Mouse (Mus musculus) forebrain, postnatal 0 days (tissue): ENCODE measurements around the gene Col6a4. TPM values are rescaled to one million over a fixed set of nuclear protein-coding genes. Genes with fewer than 3 reads are reported as not detected.

Experiments used
- ATAC-seq: fragments of 200-750 bp; cut with Nextera tagmentation; 2 replicates; pipeline ENCODE4 v1.8.0; 2017; ENCODE audit warnings: mild to moderate bottlenecking, moderate library complexity
- DNase-seq: peaks from one replicate; pipeline ENCODE4 v3.0.0-alpha.2; 2015
- H3K27ac ChIP-seq: fragments of 300-500 bp; sonication (generic); 2 replicates; pipeline ENCODE4 v1.5.1; 2014; ENCODE audit warnings: low read depth, mild to moderate bottlenecking, antibody characterized with exemption, low read length, moderate library complexity, mixed read lengths
- H3K27me3 ChIP-seq: fragments of 300-500 bp; sonication (generic); 2 replicates; pipeline ENCODE4 v1.6.1; 2014; ENCODE audit warnings: mild to moderate bottlenecking, low read length, mixed read lengths; ENCODE audit not compliant: insufficient read depth
- H3K36me3 ChIP-seq: fragments of 300-500 bp; sonication (generic); 2 replicates; pipeline ENCODE4 v1.6.1; 2014; ENCODE audit warnings: mild to moderate bottlenecking, moderate library complexity; ENCODE audit not compliant: insufficient read depth
- H3K4me1 ChIP-seq: fragments of 300-500 bp; sonication (generic); 2 replicates; pipeline ENCODE4 v1.6.1; 2014; ENCODE audit warnings: antibody characterized with exemption; ENCODE audit not compliant: insufficient read depth
- H3K4me2 ChIP-seq: fragments of 300-500 bp; sonication (generic); 2 replicates; pipeline ENCODE4 v1.6.1; 2014; ENCODE audit warnings: low read depth, mild to moderate bottlenecking, moderate library complexity
- H3K4me3 ChIP-seq: fragments of 300-500 bp; sonication (generic); 2 replicates; pipeline ENCODE4 v1.5.1; 2014; ENCODE audit warnings: low read depth, low read length, mixed read lengths
- H3K9ac ChIP-seq: fragments of 300-500 bp; sonication (generic); 2 replicates; pipeline ENCODE4 v1.6.1; 2014; ENCODE audit warnings: mild to moderate bottlenecking
- H3K9me3 ChIP-seq: fragments of 300-500 bp; sonication (generic); 2 replicates; pipeline ENCODE4 v1.6.1; 2016; ENCODE audit warnings: low read length
- CTCF ChIP-seq: sonication (generic); IDR thresholded peaks from 2 replicates; pipeline ENCODE4 v1.5.1; 2016; ENCODE audit warnings: antibody characterized with exemption, control low read depth, low read depth
- WGBS: fragments of 180-500 bp; shearing (Covaris S2); extraction: QIAGEN DNeasy Blood & Tissue Kit; methylation state at CpG from one replicate; pipeline ENCODE4 v1.1.7; 2014; 5-methylcytosine and 5-hydroxymethylcytosine counted together
- polyA plus RNA-seq: library from polyadenylated mRNA; unstranded; fragments of >200 nt; fragmentation: Nextera tagmentation; extraction: Ambion mirVana; gene quantifications from 2 replicates; pipeline ENCODE4 v1.2.1, GENCODE M21; 2015
- total RNA-seq: library from RNA; depleted of rRNA; stranded (reverse); fragments of >200 nt; gene quantifications from 2 replicates; pipeline ENCODE4 v1.2.3, GENCODE M21; 2014

Gene Col6a4
- total and polyA plus RNA-seq, 2 experiments from 2014 or later, result 0.81 to 1.1 TPM

GRCm38 (mm10) chr9:106076234-106076633 lies 20.3 kb downstream of the Col6a4 start:
- H3K4me3 ChIP-seq, result no peak overlapping the region
- no peaks in the 10 kb centered on the region for H3K9me3 ChIP-seq
- H3K36me3 ChIP-seq, result no peaks in the 10 kb centered on the region
- no peak overlapping the region for H3K27ac ChIP-seq
- TF ChIP-seq CTCF, result no peak
- no peaks in the 10 kb centered on the region for H3K4me1 ChIP-seq
- no peak overlapping the region for H3K9ac ChIP-seq
- no peak for ATAC-seq
- DNase-seq, result no peak
- H3K4me2 ChIP-seq, result no peak overlapping the region
- no peaks in the 10 kb centered on the region for H3K27me3 ChIP-seq
- 71% methylated on average over 5 of the region's 5 CpGs for WGBS

- Histone ChIP-seq H3K4me1 (no peaks in the 10 kb centered on the region), H3K4me3 (no peak overlapping the region), H3K4me2 (no peak overlapping the region), H3K9ac (no peak overlapping the region), H3K9me3 (no peaks in the 10 kb centered on the region), H3K27ac (no peak overlapping the region), H3K27me3 (no peaks in the 10 kb centered on the region), H3K36me3 (no peaks in the 10 kb centered on the region)
- ATAC-seq (no peak), DNase-seq (no peak)
- WGBS, result 77% methylated on average over 4 of the region's 4 CpGs
- no peak for TF ChIP-seq CTCF
Measured at GRCm38 (mm10) chr9:106073956-106074355, 22.6 kb downstream of the Col6a4 start.

- Histone ChIP-seq H3K27me3 (no peaks in the 10 kb centered on the region), H3K9ac (no peak overlapping the region), H3K9me3 (no peaks in the 10 kb centered on the region), H3K27ac (no peak overlapping the region), H3K4me2 (no peak overlapping the region), H3K36me3 (no peaks in the 10 kb centered on the region), H3K4me1 (no peaks in the 10 kb centered on the region), H3K4me3 (no peak overlapping the region)
- DNase-seq (no peak), ATAC-seq (no peak)
- WGBS, result 76% methylated on average over 6 of the region's 6 CpGs
- TF ChIP-seq CTCF, result no peak
Measured at GRCm38 (mm10) chr9:106071651-106072050, 24.9 kb downstream of the Col6a4 start.

GRCm38 (mm10) chr9:106053446-106053845 lies 43.1 kb downstream of the Col6a4 start:
- Histone ChIP-seq H3K36me3 (no peaks in the 10 kb centered on the region), H3K27ac (no peak overlapping the region), H3K9me3 (no peaks in the 10 kb centered on the region), H3K4me3 (no peak overlapping the region), H3K4me1 (no peaks in the 10 kb centered on the region), H3K27me3 (no peaks in the 10 kb centered on the region), H3K4me2 (no peak overlapping the region), H3K9ac (no peak overlapping the region)
- WGBS, result 92% methylated on average over 4 of the region's 4 CpGs
- ATAC-seq (no peak), DNase-seq (no peak)
- TF ChIP-seq CTCF, result no peak

GRCm38 (mm10) chr9:106043921-106044503 lies 52.6 kb downstream of the Col6a4 start:
- no peak for DNase-seq
- H3K9ac ChIP-seq, result no peak overlapping the region
- no peak for ATAC-seq
- no peaks in the 10 kb centered on the region for H3K36me3 ChIP-seq
- no peaks in the 10 kb centered on the region for H3K27me3 ChIP-seq
- H3K4me2 ChIP-seq, result no peak overlapping the region
- no peak for TF ChIP-seq CTCF
- WGBS, result 49% methylated on average over 9 of the region's 9 CpGs
- no peaks in the 10 kb centered on the region for H3K9me3 ChIP-seq
- no peak overlapping the region for H3K27ac ChIP-seq
- H3K4me1 ChIP-seq, result 0 out of 2 replicates have a peak, but pooled peaks cover 5% of the 10 kb centered on the region
- no peak overlapping the region for H3K4me3 ChIP-seq

GRCm38 (mm10) chr9:106039915-106040659 lies 56.5 kb downstream of the Col6a4 start:
- ATAC-seq (peak; percentile 66), DNase-seq (peak; percentile 52)
- no peak for TF ChIP-seq CTCF
- Histone ChIP-seq H3K4me3 (no peak overlapping the region), H3K27ac (no peak overlapping the region), H3K9ac (no peak overlapping the region), H3K27me3 (no peaks in the 10 kb centered on the region), H3K4me2 (no peak overlapping the region), H3K4me1 (0 out of 2 replicates have a peak, but pooled peaks cover 5% of the 10 kb centered on the region), H3K36me3 (no peaks in the 10 kb centered on the region), H3K9me3 (no peaks in the 10 kb centered on the region)
- 62% methylated on average over 8 of the region's 8 CpGs for WGBS

GRCm38 (mm10) chr9:106039276-106039675 lies 57.3 kb downstream of the Col6a4 start:
- ATAC-seq (peak; percentile 43), DNase-seq (no peak)
- 76% methylated on average over 1 of the region's 1 CpGs for WGBS
- H3K4me2 ChIP-seq, result no peak overlapping the region
- no peaks in the 10 kb centered on the region for H3K27me3 ChIP-seq
- no peak overlapping the region for H3K4me3 ChIP-seq
- no peaks in the 10 kb centered on the region for H3K9me3 ChIP-seq
- H3K27ac ChIP-seq, result peak overlapping the region; percentile 57; the same call in 1 of the 2 replicates
- no peak overlapping the region for H3K9ac ChIP-seq
- TF ChIP-seq CTCF, result no peak
- no peaks in the 10 kb centered on the region for H3K36me3 ChIP-seq
- 0 out of 2 replicates have a peak, but pooled peaks cover 5% of the 10 kb centered on the region for H3K4me1 ChIP-seq
